Mouse (Mus musculus) embryonic facial prominence, embryonic 10.5 days (tissue): ENCODE results near the gene Snrpd3. TPM values are rescaled to one million over a fixed set of nuclear protein-coding genes. Genes with fewer than 3 reads are reported as not detected.
"Not testable (repeated sequence)": the region's sequence is repeated elsewhere in the genome, so short reads cannot be mapped to it uniquely, and the experiment has no call there.

Experiments
- DNase-seq: peaks from one replicate; pipeline ENCODE4 v3.0.0-alpha.2; 2017; ENCODE audit warnings: low spot score
- H3K27ac ChIP-seq: fragments of 300-500 bp; sonication (generic); replicated peaks from 2 replicates; pipeline ENCODE4 v1.5.1; 2016; ENCODE audit warnings: mild to moderate bottlenecking
- H3K27me3 ChIP-seq: fragments of 300-500 bp; sonication (generic); replicated peaks from 2 replicates; pipeline ENCODE4 v1.6.1; 2016; ENCODE audit warnings: low read depth, mild to moderate bottlenecking; ENCODE audit not compliant: poor library complexity, severe bottlenecking
- H3K36me3 ChIP-seq: fragments of 300-500 bp; sonication (generic); replicated peaks from 2 replicates; pipeline ENCODE4 v1.6.1; 2016; ENCODE audit warnings: mild to moderate bottlenecking, moderate library complexity
- H3K4me1 ChIP-seq: fragments of 300-500 bp; sonication (generic); 2 replicates; pipeline ENCODE4 v1.6.1; 2016
- H3K4me3 ChIP-seq: fragments of 300-500 bp; sonication (generic); 2 replicates; pipeline ENCODE4 v1.5.1; 2016; ENCODE audit warnings: mild to moderate bottlenecking, moderate library complexity
- H3K9me3 ChIP-seq: fragments of 300-500 bp; sonication (generic); 2 replicates; pipeline ENCODE4 v1.6.1; 2016; ENCODE audit warnings: mild to moderate bottlenecking
- WGBS: fragments of 180-500 bp; shearing (Covaris S2); methylation state at CpG from one replicate; pipeline ENCODE4 v1.1.7; 2016; 5-methylcytosine and 5-hydroxymethylcytosine counted together
- polyA plus RNA-seq: library from polyadenylated mRNA; unstranded; fragments of >200 nt; fragmentation: Nextera tagmentation; extraction: Ambion mirVana; gene quantifications from 2 replicates; pipeline ENCODE4 v1.2.1, GENCODE M21; 2016

Snrpd3 gene
- polyA plus RNA-seq, 1 experiment from 2014 or later, result 297 TPM

DNA sequence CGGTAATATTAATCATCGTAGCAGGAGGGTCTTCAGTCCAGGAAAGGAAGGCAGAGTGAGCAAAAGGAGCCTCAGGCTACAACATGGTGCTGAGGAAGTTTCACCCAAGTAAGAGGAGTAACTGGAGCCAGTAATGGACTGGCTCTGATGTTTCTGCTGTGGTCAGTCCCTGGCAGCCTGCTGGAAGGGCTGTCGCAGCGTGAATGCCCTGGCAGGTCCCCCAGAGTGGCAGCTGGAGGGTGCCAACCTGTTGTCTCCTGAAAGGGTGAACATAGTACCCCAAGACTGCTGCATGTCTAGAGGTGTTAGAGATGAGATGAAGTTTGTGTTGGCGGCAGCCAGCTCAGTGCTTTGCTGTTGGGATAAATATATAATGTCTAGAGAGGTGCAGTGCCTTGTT, 3.2 kb downstream of the Snrpd3 start:
- Histone ChIP-seq H3K4me1 (peaks cover 29% of the 10 kb centered on the region), H3K9me3 (no peaks in the 10 kb centered on the region), H3K27me3 (no peaks in the 10 kb centered on the region), H3K4me3 (no peak overlapping the region), H3K36me3 (peaks cover 65% of the 10 kb centered on the region), H3K27ac (no peak overlapping the region)
- WGBS, result 95% methylated on average over 5 of the region's 5 CpGs
- DNase-seq, result no peak

GRCm38 (mm10) chr10:75521643-75522042, 4.3 kb downstream of the Snrpd3 start:
- peaks cover 75% of the 10 kb centered on the region for H3K36me3 ChIP-seq

GRCm38 (mm10) chr10:75525450-75525849, 8.1 kb downstream of the Snrpd3 start:
- H3K27ac ChIP-seq, H3K4me3 ChIP-seq, H3K9me3 ChIP-seq, H3K27me3 ChIP-seq, DNase-seq, H3K4me1 ChIP-seq: not testable (repeated sequence)
- H3K36me3 ChIP-seq, result peaks cover 90% of the 10 kb centered on the region
- 96% methylated on average over 9 of the region's 9 CpGs for WGBS

More at GRCm38 (mm10) chr10:75521643-75522042, 4.3 kb downstream of the Snrpd3 start:
- Histone ChIP-seq H3K27me3 (no peaks in the 10 kb centered on the region), H3K27ac (no peak overlapping the region), H3K9me3 (no peaks in the 10 kb centered on the region), H3K4me3 (no peak overlapping the region), H3K4me1 (peaks cover 18% of the 10 kb centered on the region)
- no peak for DNase-seq
- 93% methylated on average over 4 of the region's 4 CpGs for WGBS

DNA sequence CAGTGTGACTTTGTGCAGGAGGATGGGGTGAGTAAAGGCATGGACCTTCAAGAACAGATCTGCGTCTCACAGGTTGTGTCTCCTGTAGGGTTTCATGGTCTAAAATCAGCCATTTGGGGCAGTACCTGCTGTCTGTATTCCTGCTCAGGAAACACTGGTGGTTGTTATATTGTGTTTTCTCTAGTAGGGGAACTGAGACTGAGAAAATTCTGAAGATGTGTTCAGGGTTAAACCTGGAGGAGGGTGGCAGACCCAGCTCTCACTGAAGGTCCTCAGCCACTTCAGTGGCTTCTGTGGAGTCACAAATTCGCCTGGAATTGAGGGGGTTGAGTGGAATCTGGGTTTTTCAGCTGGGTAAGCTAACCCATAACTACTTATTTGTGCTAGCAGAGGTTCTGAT, 13.0 kb downstream of the Snrpd3 start:
- DNase-seq, result no peak
- WGBS, result 85% methylated on average over 2 of the region's 2 CpGs
- Histone ChIP-seq H3K4me3 (no peak overlapping the region), H3K36me3 (peaks cover 91% of the 10 kb centered on the region), H3K27ac (no peak overlapping the region), H3K9me3 (no peaks in the 10 kb centered on the region), H3K4me1 (no peaks in the 10 kb centered on the region), H3K27me3 (no peaks in the 10 kb centered on the region)

DNA sequence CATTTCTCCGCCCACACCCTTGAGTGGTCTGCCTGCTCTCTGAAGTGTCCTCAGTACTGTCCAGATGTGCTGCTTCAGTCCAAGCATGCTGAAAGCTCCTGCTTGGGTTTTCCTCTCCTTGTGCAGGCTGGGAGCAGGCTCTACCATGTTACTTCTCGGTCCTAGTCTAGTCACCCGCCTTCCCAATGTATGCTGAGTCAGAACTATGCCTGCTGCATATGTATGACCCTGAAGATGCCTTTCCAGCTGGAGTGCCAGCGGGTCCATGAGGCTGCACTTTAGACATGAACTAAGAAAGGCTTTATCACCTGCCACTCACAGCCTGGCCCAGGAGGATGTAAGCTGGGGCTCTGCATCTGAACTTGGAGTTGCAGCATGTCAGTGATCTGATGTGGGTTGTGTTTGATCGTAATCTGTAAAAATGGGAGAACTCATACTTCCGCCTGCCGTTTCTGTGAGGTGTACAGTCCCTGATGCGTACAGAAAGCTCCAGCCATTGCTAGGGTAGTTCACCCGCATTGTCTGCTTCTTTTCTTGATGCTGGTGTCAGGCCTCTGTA, 14.3 kb downstream of the Snrpd3 start:
- Histone ChIP-seq H3K27ac (no peak overlapping the region), H3K9me3 (no peaks in the 10 kb centered on the region), H3K4me3 (no peak overlapping the region), H3K36me3 (peaks cover 91% of the 10 kb centered on the region), H3K27me3 (no peaks in the 10 kb centered on the region), H3K4me1 (no peaks in the 10 kb centered on the region)
- DNase-seq, result no peak
- WGBS, result 92% methylated on average over 9 of the region's 9 CpGs

DNA sequence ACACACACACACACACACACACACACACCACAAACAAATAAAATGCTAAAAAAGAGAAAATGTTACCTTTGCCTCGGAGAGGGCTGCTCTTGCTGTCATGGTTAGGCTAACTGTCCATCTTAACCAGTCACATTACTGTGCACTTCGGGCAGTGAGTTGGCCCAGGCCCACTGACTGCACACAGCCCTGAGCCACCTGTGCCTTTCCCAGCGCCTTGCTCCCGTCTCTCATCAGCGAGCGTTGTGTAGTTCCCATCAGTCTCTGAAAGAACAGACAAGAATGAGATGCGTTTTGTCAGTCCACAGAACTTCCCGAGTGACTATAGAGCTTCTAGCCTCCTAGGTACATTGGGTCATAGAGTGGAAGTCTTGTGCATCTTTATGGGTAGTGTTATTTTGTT, 16.9 kb downstream of the Snrpd3 start:
- H3K27me3 ChIP-seq, result no peaks in the 10 kb centered on the region
- 95% methylated on average over 8 of the region's 8 CpGs for WGBS
- no peak for DNase-seq
- H3K4me3 ChIP-seq, result no peak overlapping the region
- peaks cover 76% of the 10 kb centered on the region for H3K36me3 ChIP-seq
- no peaks in the 10 kb centered on the region for H3K4me1 ChIP-seq
- H3K9me3 ChIP-seq, result no peaks in the 10 kb centered on the region
- no peak overlapping the region for H3K27ac ChIP-seq

GRCm38 (mm10) chr10:75534934-75535333, 17.6 kb downstream of the Snrpd3 start:
- Histone ChIP-seq H3K27ac (no peak overlapping the region), H3K36me3 (peaks cover 71% of the 10 kb centered on the region), H3K9me3 (no peaks in the 10 kb centered on the region), H3K4me1 (no peaks in the 10 kb centered on the region), H3K4me3 (no peak overlapping the region), H3K27me3 (no peaks in the 10 kb centered on the region)
- WGBS, result 94% methylated on average over 8 of the region's 8 CpGs
- DNase-seq, result no peak

- no peaks in the 10 kb centered on the region for H3K9me3 ChIP-seq
- H3K27me3 ChIP-seq, result no peaks in the 10 kb centered on the region
- no peak overlapping the region for H3K27ac ChIP-seq
- no peak overlapping the region for H3K4me3 ChIP-seq
- 92% methylated on average over 2 of the region's 2 CpGs for whole genome bisulfite sequencing
- DNase-seq, result no peak
- no peaks in the 10 kb centered on the region for H3K4me1 ChIP-seq
- peaks cover 66% of the 10 kb centered on the region for H3K36me3 ChIP-seq
Measured at GRCm38 (mm10) chr10:75535423-75535822, 18.1 kb downstream of the Snrpd3 start.

DNA sequence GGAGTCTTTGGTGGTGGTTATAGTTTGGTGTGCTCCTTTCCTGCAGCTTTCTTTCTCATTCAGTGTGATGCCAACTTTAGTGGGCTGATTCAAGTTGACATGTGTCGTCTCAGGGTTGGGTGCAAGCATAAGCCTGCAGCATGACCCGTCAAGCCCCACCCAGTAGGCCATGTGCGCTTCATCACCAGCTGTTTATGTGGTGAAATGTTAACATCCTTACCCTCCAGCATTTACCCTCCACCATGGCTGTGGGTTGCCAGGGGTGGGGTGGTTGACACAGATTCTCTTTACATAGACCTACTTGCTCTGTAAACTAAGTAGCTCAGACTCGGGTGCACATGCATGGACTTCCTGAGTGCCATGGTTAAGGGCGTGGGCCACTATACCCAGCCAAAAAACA, 18.8 kb downstream of the Snrpd3 start:
- WGBS, result 91% methylated on average over 5 of the region's 5 CpGs
- Histone ChIP-seq H3K27ac (no peak overlapping the region), H3K36me3 (peaks cover 59% of the 10 kb centered on the region), H3K4me3 (no peak overlapping the region), H3K27me3 (no peaks in the 10 kb centered on the region), H3K4me1 (no peaks in the 10 kb centered on the region), H3K9me3 (no peaks in the 10 kb centered on the region)
- no peak for DNase-seq

DNA sequence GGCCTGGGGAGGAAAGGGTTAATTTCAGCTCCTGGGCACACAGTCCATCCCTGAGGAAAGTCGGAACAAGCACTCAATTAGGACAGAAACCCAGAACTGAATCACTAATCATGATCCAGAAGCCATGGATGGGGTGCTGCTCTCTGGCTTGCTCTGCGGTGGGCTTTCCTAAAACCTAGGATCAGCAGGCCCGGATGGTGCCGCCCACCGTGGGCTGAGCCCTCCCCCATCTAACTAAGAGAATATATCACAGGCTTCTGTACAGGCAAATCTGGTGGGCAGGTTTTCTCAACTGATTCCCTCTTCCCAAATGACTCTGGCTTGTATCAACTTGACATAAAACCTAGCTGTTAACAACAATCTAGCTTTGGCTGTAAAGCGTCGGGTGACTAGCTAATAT, 30.6 kb downstream of the Snrpd3 start:
- WGBS, result 78% methylated on average over 7 of the region's 7 CpGs
- no peak overlapping the region for H3K4me3 ChIP-seq
- H3K27ac ChIP-seq, result no peak overlapping the region
- no peaks in the 10 kb centered on the region for H3K36me3 ChIP-seq
- peaks cover 8% of the 10 kb centered on the region; the same call in 1 of the 2 replicates for H3K4me1 ChIP-seq
- peaks cover 11% of the 10 kb centered on the region; the same call in 1 of the 2 replicates for H3K9me3 ChIP-seq
- no peaks in the 10 kb centered on the region for H3K27me3 ChIP-seq
- no peak for DNase-seq

GRCm38 (mm10) chr10:75548486-75548885, 31.1 kb downstream of the Snrpd3 start:
- Histone ChIP-seq H3K36me3 (no peaks in the 10 kb centered on the region), H3K4me1 (peaks cover 13% of the 10 kb centered on the region; the same call in 1 of the 2 replicates), H3K4me3 (no peak overlapping the region), H3K9me3 (peaks cover 11% of the 10 kb centered on the region; the same call in 1 of the 2 replicates), H3K27me3 (no peaks in the 10 kb centered on the region), H3K27ac (no peak overlapping the region)
- 84% methylated on average over 14 of the region's 14 CpGs for WGBS
- no peak for DNase-seq

GRCm38 (mm10) chr10:75549886-75550285, 32.5 kb downstream of the Snrpd3 start:
- H3K27ac ChIP-seq, result no peak overlapping the region
- WGBS, result 86% methylated on average over 7 of the region's 7 CpGs

DNA sequence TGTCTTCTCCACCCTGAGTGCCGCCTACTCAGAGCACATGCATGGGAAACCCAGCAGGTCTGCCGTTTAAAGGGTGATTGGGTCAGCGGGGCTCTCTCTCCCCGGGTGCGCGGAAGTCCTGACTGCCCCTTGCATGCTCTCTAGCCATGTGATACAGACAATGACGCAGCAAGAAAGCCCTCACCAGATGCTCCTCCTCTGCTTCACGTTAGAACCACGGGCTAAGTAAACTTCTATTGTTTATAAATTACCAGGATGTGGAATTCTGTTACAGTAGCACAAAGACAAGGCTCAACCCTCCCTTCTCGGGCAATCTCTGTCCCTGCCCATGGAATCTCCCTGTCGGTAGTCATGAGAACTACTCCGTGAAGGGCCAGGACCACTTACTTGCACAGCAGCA, 33.8 kb downstream of the Snrpd3 start:
- no peaks in the 10 kb centered on the region for H3K9me3 ChIP-seq
- H3K4me1 ChIP-seq, result peaks cover 20% of the 10 kb centered on the region
- H3K27ac ChIP-seq, result no peak overlapping the region
- H3K36me3 ChIP-seq, result no peaks in the 10 kb centered on the region
- no peak for DNase-seq
- 62% methylated on average over 12 of the region's 12 CpGs for WGBS
- no peaks in the 10 kb centered on the region for H3K27me3 ChIP-seq
- no peak overlapping the region for H3K4me3 ChIP-seq

More at GRCm38 (mm10) chr10:75549886-75550285, 32.5 kb downstream of the Snrpd3 start:
- no peak overlapping the region for H3K4me3 ChIP-seq
- H3K27me3 ChIP-seq, result no peaks in the 10 kb centered on the region
- DNase-seq, result no peak
- H3K36me3 ChIP-seq, result no peaks in the 10 kb centered on the region
- H3K4me1 ChIP-seq, result peaks cover 13% of the 10 kb centered on the region; the same call in 1 of the 2 replicates
- H3K9me3 ChIP-seq, result peaks cover 8% of the 10 kb centered on the region; the same call in 1 of the 2 replicates
